In the genomic region with DNA sequence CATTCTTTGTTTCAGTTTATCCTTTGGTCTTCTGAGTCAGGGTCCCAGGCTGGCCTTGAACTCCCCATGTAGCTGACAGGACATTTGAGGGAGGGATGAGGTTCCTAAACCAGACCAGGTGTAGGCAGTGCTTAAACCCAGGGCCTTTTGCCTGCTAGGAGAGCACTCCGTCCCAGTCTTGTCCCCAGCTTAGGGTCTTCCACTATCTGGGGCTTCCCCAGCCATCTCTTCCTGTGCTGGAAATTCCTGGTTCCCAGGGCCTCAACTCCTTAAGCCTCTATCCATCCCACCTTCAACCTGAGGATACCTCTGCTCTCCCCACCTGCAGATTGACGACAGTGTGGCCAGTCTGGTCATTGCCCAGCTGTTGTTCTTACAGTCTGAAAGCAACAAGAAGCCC, we compare ENCODE assay signal across 9 mouse cellular contexts. TPM values are rescaled to one million over a fixed set of nuclear protein-coding genes. Genes with fewer than 3 reads are reported as not detected.
A peak's percentile ranks its signal among the peaks of the same experiment; 100 is the strongest.
DNase-seq lines count a peak whose midpoint lies in the region; ATAC-seq and TF ChIP-seq lines count a peak whose summit lies in the region.
"Had no signal": no experiment of that assay in that cellular context is flagged by ENCODE, and none has a peak within 500 bp of the region (broad histone marks: within the 10 kb centered on the region; RNA-seq: fewer than 3 reads in every experiment).

No protein-coding gene starts in this region.

- H3K4me2 ChIP-seq in heart, embryonic 13.5 days = peak overlapping the region; percentile 87
- peak overlapping the region; percentile 72 for H3K4me2 ChIP-seq in forebrain, embryonic 13.5 days
- peak overlapping the region; percentile 94 for H3K4me2 ChIP-seq in liver, embryonic 14.5 days (ENCODE audit: low read depth)

- TF ChIP-seq EP300 in liver, embryonic 14.5 days (IDR thresholded peaks at IDR 0.05; ENCODE audit: low read depth) = no peak

- WGBS in heart, embryonic 13.5 days = 67% methylated on average over 2 of the region's 2 CpGs
- 82% methylated on average over 2 of the region's 2 CpGs for WGBS in forebrain, embryonic 13.5 days
- WGBS in liver, embryonic 14.5 days (ENCODE audit: insufficient replicate concordance) = 46% methylated on average over 2 of the region's 2 CpGs

- H3K27ac ChIP-seq in heart, embryonic 13.5 days (replicated peaks) = no peak overlapping the region
- no peak overlapping the region for H3K27ac ChIP-seq in forebrain, embryonic 13.5 days
- H3K27ac ChIP-seq in liver, embryonic 14.5 days = no peak overlapping the region

- H3K9ac ChIP-seq in heart, embryonic 13.5 days = peak overlapping the region; percentile 91
- H3K9ac ChIP-seq in forebrain, embryonic 13.5 days = peak overlapping the region; percentile 78
- peak overlapping the region; percentile 68 for H3K9ac ChIP-seq in liver, embryonic 14.5 days (replicated peaks)

- TF ChIP-seq CTCF in E14TG2a.4 (conservative IDR thresholded peaks at IDR 0.05; ENCODE audit: low read length) = no peak
- no peak for TF ChIP-seq CTCF in liver, embryonic 14.5 days (IDR thresholded peaks at IDR 0.05; ENCODE audit: low read depth)

- ATAC-seq in heart, embryonic 13.5 days (ENCODE audit: extremely low read depth, insufficient number of reproducible peaks, low FRiP score, low TSS enrichment) = no peak
- no peak for ATAC-seq in forebrain, embryonic 13.5 days
- no peak for ATAC-seq in liver, embryonic 14.5 days (ENCODE audit: insufficient read depth)
- no peak for ATAC-seq in frontal cortex, adult (ENCODE audit: low TSS enrichment)
- ATAC-seq in megakaryocyte progenitor cell, adult 5-6 weeks (replicated peaks; ENCODE audit: poor library complexity) = no peak

- H3K4me3 ChIP-seq in heart, embryonic 13.5 days = peak overlapping the region; percentile 81
- peak overlapping the region; percentile 98 for H3K4me3 ChIP-seq in E14TG2a.4 (replicated peaks; ENCODE audit: low read length)
- peak overlapping the region; percentile 66 for H3K4me3 ChIP-seq in forebrain, embryonic 13.5 days
- H3K4me3 ChIP-seq in liver, embryonic 14.5 days (ENCODE audit: insufficient read depth in 1 of 2, low read depth in 2 of 2, low read length in 2 of 2) = peak overlapping the region; percentile 74 to 76

- no peaks in the 10 kb centered on the region for H3K9me3 ChIP-seq in heart, embryonic 13.5 days
- no peaks in the 10 kb centered on the region for H3K9me3 ChIP-seq in E14TG2a.4 (ENCODE audit: low read length)
- H3K9me3 ChIP-seq in forebrain, embryonic 13.5 days (replicated peaks) = no peaks in the 10 kb centered on the region
- no peaks in the 10 kb centered on the region for H3K9me3 ChIP-seq in liver, embryonic 14.5 days (ENCODE audit: control insufficient read depth, low read length)

- peaks cover 15% of the 10 kb centered on the region for H3K4me1 ChIP-seq in heart, embryonic 13.5 days
- H3K4me1 ChIP-seq in E14TG2a.4 (replicated peaks; ENCODE audit: low read depth, low read length) = peaks cover 56% of the 10 kb centered on the region
- peaks cover 8% of the 10 kb centered on the region for H3K4me1 ChIP-seq in forebrain, embryonic 13.5 days
- peaks cover 5 to 6% of the 10 kb centered on the region in 2 experiments; a peak in 3 of 4 replicates for H3K4me1 ChIP-seq in liver, embryonic 14.5 days (replicated peaks; ENCODE audit: control insufficient read depth in 2 of 2, insufficient read depth in 2 of 2, low read length in 1 of 2)

- H3K36me3 ChIP-seq in heart, embryonic 13.5 days = peaks cover 48% of the 10 kb centered on the region
- H3K36me3 ChIP-seq in E14TG2a.4 (ENCODE audit: insufficient read depth, low read length) = peaks cover 51% of the 10 kb centered on the region
- peaks cover 39% of the 10 kb centered on the region for H3K36me3 ChIP-seq in forebrain, embryonic 13.5 days (ENCODE audit: poor library complexity, severe bottlenecking)
- H3K36me3 ChIP-seq in liver, embryonic 14.5 days (replicated peaks; ENCODE audit: control insufficient read depth, insufficient read depth, low read depth) = peaks cover 15% of the 10 kb centered on the region

- no peaks in the 10 kb centered on the region for H3K27me3 ChIP-seq in heart, embryonic 13.5 days (replicated peaks)
- no peaks in the 10 kb centered on the region for H3K27me3 ChIP-seq in E14TG2a.4 (ENCODE audit: insufficient read depth, low read length)
- H3K27me3 ChIP-seq in forebrain, embryonic 13.5 days = no peaks in the 10 kb centered on the region
- no peaks in the 10 kb centered on the region for H3K27me3 ChIP-seq in liver, embryonic 14.5 days (ENCODE audit: control insufficient read depth, insufficient read depth, low read length)

- DNase-seq in heart, adult 18-20 months = no peak
- DNase-seq in liver, embryonic 14.5 days (ENCODE audit: low read depth in 3 of 3, low spot score in 3 of 3) = no peak
- no peak for DNase-seq in gastrocnemius, adult 8-10 months (ENCODE audit: low spot score in 2 of 2)

RNA-seq across cellular contexts. Expression of gene Clpp, which starts 0.9 kb away (rescaled TPM):
- 110 and 125 TPM in 2 replicates for polyA plus RNA-seq in heart, embryonic 13.5 days (2015; fragmentation: Nextera tagmentation; extraction: Ambion mirVana)
- total RNA-seq in heart, adult 18-20 months (2021) = 10 to 100 TPM; 80.9 to 83.1 TPM
- polyA plus RNA-seq in forebrain, embryonic 13.5 days (2015; fragmentation: Nextera tagmentation; extraction: Ambion mirVana) = 171 and 183 TPM in 2 replicates
- polyA plus RNA-seq in liver, embryonic 14.5 days (2012; rRNA removed) = 63.9 and 71.2 TPM in 2 replicates
- polyA plus RNA-seq in liver, embryonic 14.5 days (2014; fragmentation: Nextera tagmentation; extraction: Ambion mirVana) = 79.3 and 81.0 TPM in 2 replicates
- 61.2 and 75.2 TPM in 2 replicates for total RNA-seq in megakaryocyte progenitor cell, adult 5-6 weeks (2015)
- 80.5 and 84.9 TPM in 2 replicates for total RNA-seq in megakaryocyte progenitor cell, adult 5-6 weeks (2017)
- 10 to 100 TPM; 35.8 to 39.5 (median 37.5) TPM for total RNA-seq in gastrocnemius, adult 8-10 months (2022)

RNA-seq across cellular contexts. Expression of gene Alkbh7, which starts 6.2 kb away (rescaled TPM):
- polyA plus RNA-seq in heart, embryonic 13.5 days (2015; fragmentation: Nextera tagmentation; extraction: Ambion mirVana) = 45.7 and 56.8 TPM in 2 replicates
- total RNA-seq in heart, adult 18-20 months (2021) = 10 to 100 TPM; 72.4 to 78.0 TPM
- polyA plus RNA-seq in forebrain, embryonic 13.5 days (2015; fragmentation: Nextera tagmentation; extraction: Ambion mirVana) = 41.0 and 41.2 TPM in 2 replicates
- polyA plus RNA-seq in liver, embryonic 14.5 days (2012; rRNA removed) = 12.0 and 12.1 TPM in 2 replicates
- 15.4 and 19.4 TPM in 2 replicates for polyA plus RNA-seq in liver, embryonic 14.5 days (2014; fragmentation: Nextera tagmentation; extraction: Ambion mirVana)
- total RNA-seq in megakaryocyte progenitor cell, adult 5-6 weeks (2015) = 15.1 and 16.6 TPM in 2 replicates
- total RNA-seq in megakaryocyte progenitor cell, adult 5-6 weeks (2017) = 15.0 and 19.8 TPM in 2 replicates
- 10 to 100 TPM; 20.2 to 27.1 (median 21.9) TPM for total RNA-seq in gastrocnemius, adult 8-10 months (2022)

RNA-seq across cellular contexts. Expression of gene Pspn, which starts 8.9 kb away (rescaled TPM):
- polyA plus RNA-seq in heart, embryonic 13.5 days (2015; fragmentation: Nextera tagmentation; extraction: Ambion mirVana) = 0.35 TPM in 1 of 2 replicates, not detected in the other
- not detected for total RNA-seq in heart, adult 18-20 months (2021)
- polyA plus RNA-seq in forebrain, embryonic 13.5 days (2015; fragmentation: Nextera tagmentation; extraction: Ambion mirVana) = 0.43 TPM in 1 of 2 replicates, not detected in the other
- not detected in 2 replicates for polyA plus RNA-seq in liver, embryonic 14.5 days (2012; rRNA removed)
- polyA plus RNA-seq in liver, embryonic 14.5 days (2014; fragmentation: Nextera tagmentation; extraction: Ambion mirVana) = not detected in 2 replicates
- total RNA-seq in megakaryocyte progenitor cell, adult 5-6 weeks (2015) = not detected in 2 replicates
- total RNA-seq in megakaryocyte progenitor cell, adult 5-6 weeks (2017) = not detected in 2 replicates
- total RNA-seq in gastrocnemius, adult 8-10 months (2022) = not detected
- polyA plus RNA-seq: large intestine, adult 2 months had no signal

RNA-seq across cellular contexts. Expression of gene Acer1, which starts 9.0 kb away (rescaled TPM):
- polyA plus RNA-seq in heart, embryonic 13.5 days (2015; fragmentation: Nextera tagmentation; extraction: Ambion mirVana) = 0.06 TPM in 1 of 2 replicates, not detected in the other
- total RNA-seq in heart, adult 18-20 months (2021) = not detected
- not detected in 2 replicates for polyA plus RNA-seq in forebrain, embryonic 13.5 days (2015; fragmentation: Nextera tagmentation; extraction: Ambion mirVana)
- not detected in 2 replicates for polyA plus RNA-seq in liver, embryonic 14.5 days (2012; rRNA removed)
- polyA plus RNA-seq in liver, embryonic 14.5 days (2014; fragmentation: Nextera tagmentation; extraction: Ambion mirVana) = not detected in 2 replicates
- not detected in 2 replicates for total RNA-seq in megakaryocyte progenitor cell, adult 5-6 weeks (2015)
- not detected in 2 replicates for total RNA-seq in megakaryocyte progenitor cell, adult 5-6 weeks (2017)
- not detected for total RNA-seq in gastrocnemius, adult 8-10 months (2022)

RNA-seq across cellular contexts. Expression of gene Gtf2f1, which starts 20.1 kb away (rescaled TPM):
- polyA plus RNA-seq in heart, embryonic 13.5 days (2015; fragmentation: Nextera tagmentation; extraction: Ambion mirVana) = 32.8 and 35.1 TPM in 2 replicates
- total RNA-seq in heart, adult 18-20 months (2021) = 10 to 100 TPM; 22.6 to 23.0 TPM
- polyA plus RNA-seq in forebrain, embryonic 13.5 days (2015; fragmentation: Nextera tagmentation; extraction: Ambion mirVana) = 77.6 and 85.6 TPM in 2 replicates
- polyA plus RNA-seq in liver, embryonic 14.5 days (2012; rRNA removed) = 31.6 and 56.5 TPM in 2 replicates
- 47.3 and 51.3 TPM in 2 replicates for polyA plus RNA-seq in liver, embryonic 14.5 days (2014; fragmentation: Nextera tagmentation; extraction: Ambion mirVana)
- total RNA-seq in megakaryocyte progenitor cell, adult 5-6 weeks (2015) = 52.8 and 61.1 TPM in 2 replicates
- total RNA-seq in megakaryocyte progenitor cell, adult 5-6 weeks (2017) = 120 and 142 TPM in 2 replicates
- 10 to 100 TPM; 13.3 to 17.5 (median 15.5) TPM for total RNA-seq in gastrocnemius, adult 8-10 months (2022)
